Mouse (Mus musculus) frontal cortex, adult 2 months (tissue): ENCODE results near the gene Uchl1. TPM values are rescaled to one million over a fixed set of nuclear protein-coding genes. Genes with fewer than 3 reads are reported as not detected.

Experiments used
- DNase-seq, 2 experiments: peaks; one replicate each; pipeline ENCODE4 v3.0.0; 2022; ENCODE audit warnings: low spot score in 1 of 2; ENCODE audit errors: extremely low spot score in 1 of 2
- polyA plus RNA-seq: library from polyadenylated mRNA; depleted of rRNA; stranded (reverse); fragments of >200 nt; gene quantifications from 2 replicates; pipeline ENCODE4 v1.2.3, GENCODE M21; 2012; rRNA removed

Uchl1 gene
- 1,035 and 1,066 TPM in 2 replicates for polyA plus RNA-seq

GRCm38 (mm10) chr5:66675983-66676382, at the start of gene Uchl1:
Gene Uchl1, plus strand, starts transcription at chr5:66676091.
- DNase-seq, result peak; percentile 92 to 97

- no peak for DNase-seq
These were observed 48.1 kb upstream of the Uchl1 start for GRCm38 (mm10) chr5:66627805-66628204.

DNA sequence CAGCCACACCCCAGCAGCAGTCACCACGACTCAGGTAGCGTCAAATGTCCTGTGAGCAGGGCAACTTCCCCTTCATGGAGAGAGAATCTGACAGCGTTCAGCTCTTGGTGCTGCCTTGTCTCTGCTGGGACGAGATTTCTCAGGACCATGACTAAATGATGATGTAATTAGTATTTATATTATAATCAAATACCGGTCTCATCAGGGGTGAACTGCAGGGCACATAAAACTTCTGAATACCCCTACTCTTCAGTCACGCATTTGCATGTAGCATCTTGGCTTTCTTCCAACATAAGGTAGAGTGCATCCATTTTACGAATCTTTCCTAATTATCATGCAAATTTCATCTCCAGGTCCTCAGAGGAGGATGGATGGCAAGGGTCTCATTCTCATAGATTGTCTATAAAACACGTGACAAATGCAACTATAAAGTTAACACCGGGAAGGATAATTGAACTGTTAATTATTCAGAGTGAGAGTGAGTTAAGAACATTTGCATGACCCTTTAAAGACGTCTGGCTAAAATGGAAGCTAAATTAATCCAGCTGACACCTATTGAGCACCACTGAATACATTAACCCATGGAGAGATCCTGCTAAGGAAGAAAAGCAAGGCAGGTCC, 40.3 kb upstream of the Uchl1 start:
- DNase-seq, result no peak

- no peak for DNase-seq
These were observed 33.7 kb upstream of the Uchl1 start for GRCm38 (mm10) chr5:66642156-66642555.

DNA sequence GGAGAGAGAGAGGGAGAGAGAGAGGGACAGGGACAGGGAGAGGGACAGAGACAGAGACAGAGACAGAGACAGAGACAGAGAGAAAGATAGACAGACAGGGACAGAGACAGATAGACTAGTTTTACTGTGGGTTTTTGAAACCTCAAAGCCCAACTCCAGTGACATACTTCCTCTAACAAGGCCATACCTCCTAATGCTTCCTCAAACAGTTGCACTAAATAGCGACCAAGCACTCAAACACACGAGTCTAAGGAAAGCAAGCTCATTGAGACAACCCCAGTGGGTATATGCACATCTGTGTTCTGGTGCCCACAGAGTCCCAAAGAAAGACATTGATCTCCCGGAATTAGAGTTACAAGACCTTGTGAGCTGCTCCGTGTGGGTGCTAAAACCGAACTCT, 32.6 kb upstream of the Uchl1 start:
- no peak for DNase-seq

- DNase-seq, result no peak
These were observed 28.4 kb upstream of the Uchl1 start for GRCm38 (mm10) chr5:66647504-66647903.

DNA sequence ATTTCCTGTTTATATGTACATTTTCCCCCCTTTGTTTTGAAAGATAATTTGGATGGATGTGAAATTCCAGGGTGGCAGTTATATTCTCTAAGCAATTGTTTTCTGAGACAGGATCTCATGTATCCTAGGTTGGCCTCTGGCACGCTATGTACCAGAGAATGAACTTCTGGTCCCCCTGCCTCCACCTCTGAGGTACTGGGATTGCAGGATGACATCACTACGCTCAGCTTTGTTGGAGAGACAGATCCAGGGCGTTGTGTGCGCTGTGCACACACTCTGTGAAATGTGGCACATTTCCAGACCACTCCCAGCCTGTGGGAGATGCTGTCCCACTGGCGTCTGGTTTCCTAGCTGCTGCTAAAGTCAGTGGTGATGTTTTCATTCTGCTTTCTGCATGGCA, 21.7 kb upstream of the Uchl1 start:
- peak in 1 of 2 experiments; percentile 20 for DNase-seq

DNA sequence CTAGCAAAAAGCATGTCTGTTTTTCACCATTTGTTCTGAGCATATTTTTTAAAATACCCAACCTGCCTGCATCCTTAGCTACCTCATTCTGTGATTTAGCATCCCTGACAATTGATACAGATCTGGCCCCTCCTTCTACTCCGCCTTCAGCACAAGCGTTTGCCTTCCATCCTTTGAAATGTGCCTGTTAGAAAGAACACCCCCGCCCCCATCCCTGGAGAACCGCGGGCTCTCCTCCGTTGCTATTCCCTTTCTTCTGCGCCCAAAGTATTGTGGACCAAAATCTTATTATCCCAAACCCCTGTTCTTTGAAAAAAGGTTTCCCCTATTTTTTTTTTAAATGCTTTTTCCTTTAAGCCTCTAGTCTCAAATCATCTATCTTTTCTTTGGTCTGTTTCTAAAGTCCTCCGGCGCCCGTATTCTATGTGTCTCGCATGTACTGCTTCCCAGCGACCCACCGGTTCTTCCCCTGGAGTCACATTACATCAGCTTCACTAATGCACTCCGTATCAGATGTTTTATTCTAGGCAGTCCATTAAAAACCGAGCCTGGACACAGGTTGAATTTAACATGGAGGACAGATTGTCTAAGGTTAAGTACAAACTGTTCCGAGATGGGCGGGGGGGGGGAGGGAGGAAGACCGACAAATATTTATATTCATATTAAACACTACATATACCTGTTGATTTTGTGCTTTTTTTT, 551 bp upstream of the Uchl1 start:
- DNase-seq, result peak in 1 of 2 experiments; percentile 74

- DNase-seq, result peak; percentile 54 to 75
These were observed 696 bp downstream of the Uchl1 start for GRCm38 (mm10) chr5:66676457-66677117.

DNA sequence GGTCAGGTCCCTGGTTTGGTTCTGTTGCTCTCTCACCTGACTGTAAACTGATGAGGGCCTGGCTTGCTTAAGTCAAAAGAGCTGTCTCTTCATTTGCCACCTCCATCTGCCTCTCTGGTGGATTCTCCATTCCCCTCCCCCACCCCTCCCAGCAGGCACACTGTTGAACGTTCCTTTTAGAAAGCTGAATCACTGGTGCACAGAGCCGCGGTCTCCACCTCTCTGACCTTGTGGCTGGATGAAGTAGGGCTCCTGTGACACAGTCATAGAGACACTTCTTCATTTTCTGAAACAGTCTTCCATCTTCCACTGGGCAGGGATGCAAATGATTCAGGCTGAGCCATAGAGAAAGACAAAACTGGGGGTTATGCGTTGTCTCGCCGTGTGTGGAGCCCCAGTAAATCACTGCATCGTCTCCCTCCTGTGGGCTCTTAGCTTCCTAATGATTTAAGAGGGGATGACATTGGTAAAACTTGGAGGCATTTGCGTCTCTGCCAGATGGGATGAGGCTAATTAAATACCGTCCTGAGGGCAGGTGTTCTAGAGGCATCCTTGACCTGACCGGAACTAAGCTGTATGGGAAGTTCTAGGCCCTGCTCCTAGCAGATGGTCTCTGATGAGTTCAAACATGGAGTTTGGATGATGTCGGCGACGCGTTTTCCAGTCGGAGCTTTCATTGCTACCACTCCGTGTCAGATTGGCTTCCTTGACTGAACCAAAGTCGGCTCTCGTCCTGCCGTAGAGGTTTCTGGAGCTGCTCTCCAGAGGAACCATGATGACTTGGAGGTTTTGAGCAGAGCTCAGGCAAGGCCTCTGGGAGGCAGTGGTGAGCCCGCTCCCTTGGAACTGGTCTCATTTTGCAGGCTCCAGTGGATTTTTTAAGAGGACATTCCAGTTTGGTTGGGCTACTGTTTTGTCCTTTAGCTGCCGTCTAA, 1.8 kb downstream of the Uchl1 start:
- peak in 1 of 2 experiments; percentile 64 for DNase-seq

GRCm38 (mm10) chr5:66679222-66679621, 3.3 kb downstream of the Uchl1 start:
- DNase-seq, result peak; percentile 69 to 83

DNA sequence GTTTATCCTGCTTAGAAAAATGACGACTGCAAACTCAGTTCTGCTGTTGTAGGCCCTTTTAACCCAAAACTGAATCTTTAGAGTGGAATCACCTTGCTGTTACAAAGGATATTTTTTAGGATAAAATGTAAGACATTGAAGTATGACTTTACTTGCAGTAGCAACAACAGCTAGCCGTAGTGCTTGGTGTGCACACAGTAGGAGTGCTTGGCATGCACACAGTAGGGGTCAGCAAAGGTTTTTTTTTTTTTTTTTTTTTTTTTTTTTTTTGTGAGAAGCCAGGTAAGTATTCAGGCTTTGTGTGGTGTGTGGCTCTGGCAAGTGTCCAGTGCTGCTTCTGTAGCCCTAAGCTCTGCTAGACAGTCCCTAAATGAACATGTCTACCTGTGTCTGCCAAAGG, 10.0 kb downstream of the Uchl1 start:
- DNase-seq, result no peak

- DNase-seq, result no peak
These were observed 11.0 kb downstream of the Uchl1 start for GRCm38 (mm10) chr5:66686863-66687262.

DNA sequence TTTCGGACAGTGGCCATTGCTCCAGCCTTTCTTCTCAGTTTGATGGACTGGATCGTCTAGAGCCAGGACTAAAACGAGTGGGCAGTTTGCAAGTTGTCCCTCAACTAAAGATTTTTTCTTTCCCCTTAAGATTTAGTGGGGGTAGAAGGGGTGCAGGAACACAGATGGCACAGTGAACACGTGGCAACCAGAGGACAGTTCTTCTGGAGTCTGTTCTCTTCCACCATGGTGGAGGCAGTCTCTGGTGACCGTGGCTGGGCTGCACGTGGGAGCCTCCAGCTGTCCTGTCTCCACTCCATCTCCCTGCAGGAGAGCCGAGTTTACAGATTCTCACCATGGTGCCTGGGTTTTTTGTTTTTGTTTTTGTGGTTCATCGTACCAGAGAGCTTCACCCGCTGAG, 11.8 kb downstream of the Uchl1 start:
- DNase-seq, result no peak

DNA sequence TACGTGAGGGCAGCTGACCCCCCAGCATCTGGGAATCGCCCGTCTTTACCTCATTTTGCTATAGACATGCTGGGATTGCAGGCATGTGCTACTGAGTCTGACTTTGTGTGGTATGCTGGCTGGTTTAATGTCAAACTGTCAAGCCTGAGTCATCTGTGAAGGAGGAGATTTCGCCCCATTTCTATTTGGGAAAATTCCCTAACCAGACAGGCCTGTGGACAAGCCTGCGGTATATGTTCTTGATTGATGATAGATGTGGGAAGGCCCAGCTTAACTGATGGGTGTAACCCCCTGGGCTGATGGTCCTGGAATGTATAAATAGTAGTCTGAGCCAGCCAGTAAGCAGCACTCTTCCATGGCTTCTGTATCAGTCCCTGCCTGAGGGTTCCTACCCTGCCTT, 12.4 kb downstream of the Uchl1 start:
- DNase-seq, result no peak

- DNase-seq, result no peak
These were observed 13.9 kb downstream of the Uchl1 start for GRCm38 (mm10) chr5:66689796-66690195.

DNA sequence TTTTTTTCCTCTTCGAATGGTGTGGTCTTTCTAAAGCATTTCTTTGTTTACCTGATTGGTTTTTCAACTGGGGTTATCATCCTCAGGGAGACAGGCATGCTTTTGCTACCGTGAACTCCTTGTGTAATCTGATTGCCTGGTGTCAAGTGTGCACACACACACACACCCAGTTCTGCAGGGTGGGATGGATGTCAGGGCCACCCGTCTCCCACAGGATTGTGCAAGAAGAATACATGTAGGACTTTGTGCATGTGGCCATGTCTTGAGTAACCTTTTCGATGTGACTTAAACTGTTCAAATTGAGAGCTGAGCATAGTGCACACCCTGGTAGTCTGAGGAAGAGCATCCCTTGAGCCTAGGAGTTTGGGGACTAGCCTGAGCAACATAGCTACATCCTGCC, 17.3 kb downstream of the Uchl1 start:
- no peak for DNase-seq

GRCm38 (mm10) chr5:66697119-66697518, 21.2 kb downstream of the Uchl1 start:
- peak in 1 of 2 experiments; percentile 91 for DNase-seq

DNA sequence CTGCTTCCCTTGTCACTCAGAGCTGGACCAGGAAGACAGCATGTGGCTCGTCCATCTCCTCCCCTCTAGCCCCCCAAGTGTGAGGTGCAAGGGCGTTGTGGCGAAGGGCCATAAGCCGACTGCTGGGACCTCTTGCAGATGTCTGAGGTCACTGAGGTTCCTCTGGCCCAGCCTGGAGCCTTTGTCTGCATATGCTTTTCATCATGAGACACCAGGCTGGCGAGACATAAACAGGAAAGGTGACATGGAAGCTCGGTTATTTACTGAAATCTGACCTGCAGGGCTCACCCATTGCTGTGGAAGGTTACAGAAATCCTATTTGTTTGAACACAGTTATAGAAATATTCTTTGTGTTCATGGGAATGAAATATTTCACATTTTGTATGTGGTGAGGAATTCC, 24.0 kb downstream of the Uchl1 start:
- DNase-seq, result no peak

DNA sequence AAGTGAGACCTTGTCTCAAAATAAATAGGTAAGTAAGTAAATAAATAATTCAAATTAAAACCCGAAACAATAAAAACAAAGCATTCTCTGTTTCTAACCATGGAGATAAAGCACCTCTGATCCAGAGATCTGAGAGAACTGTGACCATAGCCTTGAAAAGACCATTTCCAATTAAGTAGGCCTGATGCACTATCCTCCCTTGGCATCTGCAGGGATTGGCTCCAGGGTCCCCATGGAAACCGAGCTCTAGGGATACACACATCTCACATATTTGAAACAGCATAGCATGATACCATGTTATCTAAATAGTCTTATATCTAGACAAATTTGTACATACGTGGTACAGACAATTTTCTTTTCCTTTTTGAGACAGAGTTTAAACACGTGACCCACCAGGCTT, 26.1 kb downstream of the Uchl1 start:
- DNase-seq, result no peak
